Mouse (Mus musculus) mouse trophoblast stem cell (cell line): Measurements from ENCODE around the gene Ptch2.

Experiments used
- in situ Hi-C, 2 experiments: fragments of 300-500 bp; cut with MseI, MboI; formaldehyde crosslinking; loops; 2 replicates in 1 of 2; 3 replicates in 1 of 2; pipeline ENCODE4 v1.15.1; 2025

Ptch2 gene

GRCm38 (mm10) chr4:117127991-117128686 is 32.3 kb downstream of the Ptch2 start:
- in situ Hi-C loops: no loop called here

- in situ Hi-C loops: no loop called here
These were observed 34.9 kb downstream of the Ptch2 start for GRCm38 (mm10) chr4:117130790-117131189.

- in situ Hi-C loops: no loop called here
These were observed 35.3 kb downstream of the Ptch2 start for GRCm38 (mm10) chr4:117131198-117131597.

GRCm38 (mm10) chr4:117131890-117132793 is 36.3 kb downstream of the Ptch2 start:
- in situ Hi-C loops: no loop called here

- in situ Hi-C loops: no loop called here
These were observed 36.9 kb downstream of the Ptch2 start for GRCm38 (mm10) chr4:117132794-117133143.

- in situ Hi-C loops: no loop called here
These were observed 37.5 kb downstream of the Ptch2 start for GRCm38 (mm10) chr4:117133366-117133796.

- in situ Hi-C loops: no loop called here
These were observed 38.1 kb downstream of the Ptch2 start, which contains the start of gene Plk3 for GRCm38 (mm10) chr4:117133817-117134600. Plk3 (minus strand) TSS chr4:117133963.

- in situ Hi-C loops: no loop called here
These were observed 38.7 kb downstream of the Ptch2 start for GRCm38 (mm10) chr4:117134601-117134995.

- in situ Hi-C loops: loop anchor here in 1 of 2 experiments (5.0 kb wide), 1 partner anchor 34 kb away; no protein-coding TSS in a partner anchor
These were observed 40.2 kb downstream of the Ptch2 start for GRCm38 (mm10) chr4:117136034-117136433.

GRCm38 (mm10) chr4:117138295-117139216 is 42.7 kb downstream of the Ptch2 start:
- in situ Hi-C loops: loop anchor here in 1 of 2 experiments (5.0 kb wide), 1 partner anchor 36 kb away; no protein-coding TSS in a partner anchor

GRCm38 (mm10) chr4:117139217-117139612 is 43.3 kb downstream of the Ptch2 start:
- in situ Hi-C loops: loop anchor here in 1 of 2 experiments (5.0 kb wide), 1 partner anchor 37 kb away; no protein-coding TSS in a partner anchor

- in situ Hi-C loops: loop anchor here in 1 of 2 experiments (5.0 kb wide), 1 partner anchor 38 kb away; no protein-coding TSS in a partner anchor
These were observed 44.7 kb downstream of the Ptch2 start for GRCm38 (mm10) chr4:117140613-117141012.

GRCm38 (mm10) chr4:117143023-117143422 is 47.1 kb downstream of the Ptch2 start:
- in situ Hi-C loops: loop anchor here in 1 of 2 experiments (5.0 kb wide), 1 partner anchor 41 kb away; no protein-coding TSS in a partner anchor

- in situ Hi-C loops: no loop called here
These were observed 49.4 kb downstream of the Ptch2 start for GRCm38 (mm10) chr4:117145248-117145647.

GRCm38 (mm10) chr4:117146176-117146575 is 50.3 kb downstream of the Ptch2 start:
- in situ Hi-C loops: no loop called here

- in situ Hi-C loops: no loop called here
These were observed 52.3 kb downstream of the Ptch2 start for GRCm38 (mm10) chr4:117148047-117148713.

GRCm38 (mm10) chr4:117148815-117149214 is 52.9 kb downstream of the Ptch2 start:
- in situ Hi-C loops: no loop called here

- in situ Hi-C loops: no loop called here
These were observed 53.7 kb downstream of the Ptch2 start for GRCm38 (mm10) chr4:117149291-117150211.
